Mouse (Mus musculus) kidney, embryonic 16.5 days (tissue): ENCODE measurements at regions not wholly inside any gene's neighbourhood (a gene's known extent, or its start where the extent isn't known, plus 50 kb on each side); places are given as distances from the start of the nearest gene placed in this dataset.
"Not testable (repeated sequence)": the region's sequence is repeated elsewhere in the genome, so short reads cannot be mapped to it uniquely, and the experiment has no call there.

Source experiments
- ATAC-seq: fragments of 200-750 bp; cut with Nextera tagmentation; 2 replicates; pipeline ENCODE4 v1.8.0; 2017; ENCODE audit warnings: moderate TSS enrichment; ENCODE audit not compliant: low FRiP score, low TSS enrichment
- H3K27ac ChIP-seq: fragments of 300-500 bp; sonication (generic); 2 replicates; pipeline ENCODE4 v1.5.1; 2014; ENCODE audit warnings: low read length
- H3K27me3 ChIP-seq: fragments of 300-500 bp; sonication (generic); 2 replicates; pipeline ENCODE4 v1.6.1; 2014; ENCODE audit warnings: low read length, control low read depth, mixed read lengths; ENCODE audit not compliant: insufficient read depth
- H3K36me3 ChIP-seq: fragments of 300-500 bp; sonication (generic); 2 replicates; pipeline ENCODE4 v1.6.1; 2014; ENCODE audit warnings: low read length, control low read depth, mixed read lengths; ENCODE audit not compliant: insufficient read depth
- H3K4me1 ChIP-seq: fragments of 300-500 bp; sonication (generic); 2 replicates; pipeline ENCODE4 v1.6.1; 2014; ENCODE audit warnings: low read length, control low read depth, mixed read lengths; ENCODE audit not compliant: insufficient read depth
- H3K4me2 ChIP-seq: fragments of 300-500 bp; sonication (generic); replicated peaks from 2 replicates; pipeline ENCODE4 v1.6.1; 2014; ENCODE audit warnings: low read depth, low read length
- H3K4me3 ChIP-seq: fragments of 300-500 bp; sonication (generic); 2 replicates; pipeline ENCODE4 v1.5.1; 2014; ENCODE audit warnings: mild to moderate bottlenecking, low read length
- H3K9ac ChIP-seq: fragments of 300-500 bp; sonication (generic); replicated peaks from 2 replicates; pipeline ENCODE4 v1.6.1; 2014; ENCODE audit warnings: low read length
- H3K9me3 ChIP-seq: fragments of 300-500 bp; sonication (generic); 2 replicates; pipeline ENCODE4 v1.6.1; 2016; ENCODE audit warnings: low read length, control low read depth
- WGBS: fragments of 180-500 bp; shearing (Covaris S2); extraction: QIAGEN DNeasy Blood & Tissue Kit; methylation state at CpG from one replicate; pipeline ENCODE4 v1.1.7; 2014; 5-methylcytosine and 5-hydroxymethylcytosine counted together

DNA sequence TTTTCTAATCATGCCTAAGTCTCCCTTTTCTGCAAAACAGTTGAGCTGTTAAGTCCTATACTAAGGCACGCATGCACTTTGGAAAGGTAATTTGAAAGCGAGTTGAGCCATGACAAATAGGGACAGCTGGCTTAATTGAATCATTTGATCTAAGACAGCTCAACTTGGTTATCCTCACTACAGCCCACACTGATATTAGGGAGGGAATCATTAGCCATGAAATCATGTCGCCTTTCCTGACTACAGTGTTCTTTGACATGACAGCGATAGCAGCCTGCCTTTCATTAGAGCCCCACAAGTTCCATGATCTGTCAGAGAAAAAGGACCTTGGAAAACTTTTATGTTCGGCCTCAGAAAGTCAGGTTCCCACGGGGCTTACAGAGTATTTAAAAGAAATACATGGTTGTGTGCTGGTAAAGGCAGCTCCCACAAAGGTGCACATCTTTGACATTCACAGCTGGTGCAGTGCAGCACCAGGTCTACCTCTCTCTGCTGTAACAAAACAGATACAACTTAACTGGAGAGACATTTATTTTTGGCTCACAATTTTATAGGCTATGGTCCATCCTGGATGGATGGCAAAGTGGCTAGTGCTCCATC, 803.5 kb downstream of the Cypt12 start:
- H3K9ac ChIP-seq, result no peak overlapping the region
- H3K4me3 ChIP-seq, result no peak overlapping the region
- WGBS, result 59% methylated on average over 6 of the region's 6 CpGs
- no peak for ATAC-seq
- no peak overlapping the region for H3K27ac ChIP-seq
- H3K27me3 ChIP-seq, result no peaks in the 10 kb centered on the region
- no peak overlapping the region for H3K4me2 ChIP-seq
- no peaks in the 10 kb centered on the region for H3K36me3 ChIP-seq
- H3K9me3 ChIP-seq, result no peaks in the 10 kb centered on the region
- H3K4me1 ChIP-seq, result no peaks in the 10 kb centered on the region

- H3K27me3 ChIP-seq, result no peaks in the 10 kb centered on the region
- ATAC-seq, result no peak
- H3K4me1 ChIP-seq, result no peaks in the 10 kb centered on the region
- no peaks in the 10 kb centered on the region for H3K9me3 ChIP-seq
- H3K36me3 ChIP-seq, result no peaks in the 10 kb centered on the region
- 88% methylated on average over 3 of the region's 3 CpGs for WGBS
- H3K27ac ChIP-seq, result no peak overlapping the region
- H3K9ac ChIP-seq, result no peak overlapping the region
- H3K4me2 ChIP-seq, result no peak overlapping the region
- no peak overlapping the region for H3K4me3 ChIP-seq
These were observed 816.3 kb downstream of the Cypt12 start for GRCm38 (mm10) chr3:18764301-18765078.

DNA sequence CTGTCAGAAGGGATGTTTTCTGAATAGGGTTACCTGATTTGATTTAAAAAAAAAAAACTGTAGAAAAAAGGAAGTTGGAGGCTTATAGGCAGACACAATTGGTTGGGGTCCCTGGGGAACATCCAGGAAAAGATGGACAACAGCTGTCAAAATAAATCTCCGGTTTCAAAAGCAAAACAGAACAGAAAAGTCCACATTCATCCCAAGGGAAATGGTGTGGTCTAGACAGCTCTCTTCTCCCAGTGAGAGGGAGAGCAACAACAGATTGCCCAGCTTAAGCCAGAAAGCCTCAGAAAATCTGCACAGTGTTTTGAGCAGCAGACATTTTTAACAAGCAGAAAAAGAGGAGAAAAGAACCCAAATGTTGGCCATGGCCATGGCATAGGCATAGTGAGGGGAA, 830.3 kb downstream of the Cypt12 start:
- Histone ChIP-seq H3K36me3 (no peaks in the 10 kb centered on the region), H3K4me2 (no peak overlapping the region), H3K4me1 (no peaks in the 10 kb centered on the region), H3K27ac (no peak overlapping the region), H3K4me3 (no peak overlapping the region), H3K9me3 (peaks cover 2% of the 10 kb centered on the region; the same call in 1 of the 2 replicates), H3K27me3 (no peaks in the 10 kb centered on the region), H3K9ac (no peak overlapping the region)
- no peak for ATAC-seq
- 47% methylated on average over 1 of the region's 1 CpGs for WGBS

GRCm38 (mm10) chr3:18787531-18788176, 839.4 kb downstream of the Cypt12 start:
- H3K27me3 ChIP-seq, result no peaks in the 10 kb centered on the region
- peak overlapping the region; percentile 61 for H3K27ac ChIP-seq
- H3K9me3 ChIP-seq, result no peaks in the 10 kb centered on the region
- no peaks in the 10 kb centered on the region for H3K36me3 ChIP-seq
- peaks cover 3% of the 10 kb centered on the region; the same call in 1 of the 2 replicates for H3K4me1 ChIP-seq
- no peak overlapping the region for H3K4me3 ChIP-seq
- H3K4me2 ChIP-seq, result no peak overlapping the region
- WGBS, result 45% methylated on average over 8 of the region's 8 CpGs
- H3K9ac ChIP-seq, result no peak overlapping the region
- ATAC-seq, result peak; percentile 54; the same call in 1 of the 2 replicates

GRCm38 (mm10) chr3:18802794-18803193, 825.7 kb downstream of the 1700064H15Rik start:
- H3K4me2 ChIP-seq, result no peak overlapping the region
- no peaks in the 10 kb centered on the region for H3K27me3 ChIP-seq
- 74% methylated on average over 3 of the region's 3 CpGs for WGBS
- no peak overlapping the region for H3K27ac ChIP-seq
- ATAC-seq, result no peak
- no peaks in the 10 kb centered on the region for H3K4me1 ChIP-seq
- no peak overlapping the region for H3K4me3 ChIP-seq
- no peaks in the 10 kb centered on the region for H3K36me3 ChIP-seq
- H3K9me3 ChIP-seq, result no peaks in the 10 kb centered on the region
- H3K9ac ChIP-seq, result no peak overlapping the region

DNA sequence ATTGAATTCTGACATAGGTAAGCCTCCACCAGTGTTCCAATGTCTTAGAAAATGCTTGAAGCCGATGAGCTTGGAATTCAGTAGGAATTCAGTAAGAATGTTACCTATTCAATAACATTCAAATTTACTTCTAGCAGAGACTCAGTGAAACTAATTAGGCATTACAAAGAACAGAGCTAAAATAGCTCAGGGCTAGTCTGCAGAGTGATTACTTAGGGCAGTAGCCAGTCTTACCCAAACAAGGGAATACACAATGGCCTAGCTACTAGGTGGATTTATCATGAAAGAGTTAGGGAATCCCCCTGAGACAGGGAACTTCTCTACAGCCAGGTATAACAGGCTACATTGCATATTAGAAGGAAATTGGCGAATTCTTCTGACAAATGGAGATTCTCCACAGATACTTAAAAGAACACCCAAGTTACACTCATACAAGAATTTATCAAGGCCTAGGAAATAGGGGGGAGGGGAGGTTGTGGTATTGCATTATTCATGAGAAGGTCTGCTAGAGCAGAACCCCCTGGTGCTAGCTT, 799.6 kb downstream of the 1700064H15Rik start:
- H3K27ac ChIP-seq, H3K4me2 ChIP-seq, H3K9me3 ChIP-seq, H3K9ac ChIP-seq, H3K36me3 ChIP-seq, H3K4me1 ChIP-seq, H3K27me3 ChIP-seq, ATAC-seq, H3K4me3 ChIP-seq: not testable (repeated sequence)
- WGBS, result 27% methylated on average over 2 of the region's 2 CpGs

GRCm38 (mm10) chr3:18868117-18868739, 760.2 kb downstream of the 1700064H15Rik start:
- H3K9ac ChIP-seq, result no peak overlapping the region
- no peak overlapping the region for H3K27ac ChIP-seq
- H3K27me3 ChIP-seq, result no peaks in the 10 kb centered on the region
- no peaks in the 10 kb centered on the region for H3K36me3 ChIP-seq
- no peak overlapping the region for H3K4me2 ChIP-seq
- H3K4me1 ChIP-seq, result 0 out of 2 replicates have a peak, but pooled peaks cover 4% of the 10 kb centered on the region
- H3K9me3 ChIP-seq, result no peaks in the 10 kb centered on the region
- ATAC-seq, result peak; percentile 88
- H3K4me3 ChIP-seq, result no peak overlapping the region
- 32% methylated on average over 4 of the region's 4 CpGs for WGBS

DNA sequence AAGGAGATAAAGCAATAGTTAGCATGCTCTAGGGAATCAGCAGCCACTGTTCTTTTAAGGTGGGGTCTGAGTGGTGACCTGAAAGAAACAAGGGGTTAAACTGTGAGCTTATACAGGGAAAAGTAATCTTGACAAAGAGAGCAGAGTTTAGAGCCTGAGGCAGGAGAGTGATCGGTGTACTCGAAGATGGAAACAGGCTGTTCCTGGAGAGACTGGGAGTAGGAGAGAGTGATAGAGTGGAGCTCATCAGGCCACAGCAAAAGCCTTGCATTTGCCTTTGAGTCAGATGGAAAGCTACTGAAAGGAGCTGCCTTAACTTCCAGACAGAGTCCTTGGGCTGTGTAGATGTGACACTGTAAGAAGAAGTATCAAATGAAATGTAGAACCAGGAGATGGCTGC, 759.7 kb downstream of the 1700064H15Rik start:
- no peaks in the 10 kb centered on the region for H3K27me3 ChIP-seq
- no peak overlapping the region for H3K9ac ChIP-seq
- H3K9me3 ChIP-seq, result no peaks in the 10 kb centered on the region
- 4% methylated on average over 2 of the region's 2 CpGs for WGBS
- no peak overlapping the region for H3K4me2 ChIP-seq
- no peaks in the 10 kb centered on the region for H3K36me3 ChIP-seq
- ATAC-seq, result peak; percentile 42; the same call in 1 of the 2 replicates
- H3K27ac ChIP-seq, result no peak overlapping the region
- 0 out of 2 replicates have a peak, but pooled peaks cover 4% of the 10 kb centered on the region for H3K4me1 ChIP-seq
- H3K4me3 ChIP-seq, result no peak overlapping the region

- no peak for ATAC-seq
- Histone ChIP-seq H3K9ac (no peak overlapping the region), H3K4me1 (no peaks in the 10 kb centered on the region), H3K27me3 (no peaks in the 10 kb centered on the region), H3K27ac (no peak overlapping the region), H3K36me3 (no peaks in the 10 kb centered on the region), H3K4me2 (no peak overlapping the region), H3K9me3 (no peaks in the 10 kb centered on the region), H3K4me3 (no peak overlapping the region)
- 87% methylated on average over 1 of the region's 1 CpGs for WGBS
These were observed 751.4 kb downstream of the 1700064H15Rik start for GRCm38 (mm10) chr3:18877060-18877459.
